Mouse (Mus musculus) kidney, postnatal 14 days (tissue): ENCODE results near the gene Chd3.

Source experiments
- DNase-seq: peaks from one replicate; pipeline ENCODE4 v3.0.0; 2022; ENCODE audit warnings: mixed read lengths

Gene Chd3

DNA sequence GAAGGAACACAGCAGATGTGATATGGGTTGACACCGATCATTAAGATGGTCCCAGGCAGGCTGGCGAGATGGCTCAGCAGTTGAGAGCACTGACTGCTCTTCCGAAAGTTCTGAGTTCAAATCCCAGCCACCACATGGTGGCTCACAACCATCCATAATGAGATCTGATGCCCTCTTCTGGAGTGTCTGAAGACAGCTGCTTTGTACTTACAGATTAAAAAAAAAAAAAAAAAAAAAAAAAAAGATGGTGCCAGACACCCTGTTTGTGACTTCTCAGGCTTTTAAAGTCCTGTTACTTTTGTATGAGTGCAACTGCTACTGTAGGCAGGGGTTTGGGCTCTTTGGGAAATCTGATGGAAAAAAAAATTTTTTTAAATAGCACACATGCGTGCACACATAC, 19.5 kb upstream of the Chd3 start:
- no peak for DNase-seq

DNA sequence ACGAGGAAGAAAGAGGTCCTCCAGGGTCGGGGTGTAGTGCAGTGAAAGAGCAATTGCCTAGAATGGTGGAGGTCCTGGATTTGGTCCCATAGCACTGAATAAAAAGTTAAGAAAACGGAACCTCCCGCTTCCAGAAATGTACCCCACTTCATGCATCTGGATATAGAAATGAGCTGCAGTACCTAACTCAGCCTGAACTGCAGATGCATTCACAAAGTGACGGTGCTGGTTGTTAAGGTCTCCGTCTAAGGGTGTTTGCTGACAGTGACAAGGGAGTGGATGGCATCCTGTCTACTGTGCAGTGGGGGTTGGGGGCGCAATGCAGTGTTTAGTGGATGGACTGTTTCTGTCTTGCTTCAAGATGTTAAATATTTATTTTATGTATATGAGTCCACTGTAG, 17.6 kb upstream of the Chd3 start:
- DNase-seq: no peak

DNA sequence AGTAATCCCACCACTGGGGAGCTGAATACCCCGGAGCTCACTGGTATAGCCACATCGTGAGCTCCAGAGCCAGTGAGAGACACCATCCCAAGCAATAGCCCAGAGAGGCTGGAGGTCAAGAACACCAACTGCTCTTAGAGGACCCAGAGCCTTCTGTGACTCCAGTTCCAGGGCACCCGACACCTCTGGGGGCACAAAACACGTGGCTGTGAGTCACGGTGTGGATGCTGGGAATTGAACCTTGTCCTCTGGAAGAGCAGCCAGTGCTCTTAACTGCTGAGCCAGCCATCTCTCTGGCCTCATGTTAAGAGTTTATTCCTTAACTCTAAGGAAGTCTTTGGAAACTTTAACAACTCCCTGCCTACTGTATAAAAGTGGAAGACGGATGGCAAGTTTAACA, 15.8 kb upstream of the Chd3 start:
- peak; percentile 83 for DNase-seq

DNA sequence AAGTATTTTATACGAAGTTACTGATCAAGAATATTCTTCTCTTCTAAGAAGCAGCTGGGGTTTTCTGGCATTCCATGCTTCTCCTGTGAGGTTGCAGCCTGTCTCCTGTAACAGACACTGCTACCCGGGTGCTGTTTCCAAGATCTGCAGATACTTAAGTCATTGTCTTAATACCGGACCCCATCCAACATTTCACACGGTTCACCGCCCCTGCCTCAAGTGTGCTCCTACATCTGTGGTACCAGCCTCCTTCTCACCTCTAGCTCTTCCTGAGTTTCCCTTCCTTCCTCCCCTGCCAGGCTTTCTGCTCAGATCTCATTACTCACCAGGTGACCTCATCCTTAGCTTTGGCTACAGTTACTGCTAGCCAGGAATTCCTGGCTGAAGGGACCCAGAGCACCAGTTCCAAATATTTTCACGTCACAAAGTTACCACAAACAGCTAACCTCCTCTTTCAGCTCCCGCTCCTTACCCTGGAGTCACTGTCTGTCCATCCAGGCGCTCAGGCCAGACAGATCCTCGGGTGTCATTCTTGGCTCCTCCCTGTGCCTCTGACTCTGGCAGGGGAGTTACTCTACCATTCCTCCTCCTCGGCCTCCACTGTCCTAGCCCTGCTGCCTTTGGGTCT, 13.4 kb upstream of the Chd3 start:
- DNase-seq: no peak

DNA sequence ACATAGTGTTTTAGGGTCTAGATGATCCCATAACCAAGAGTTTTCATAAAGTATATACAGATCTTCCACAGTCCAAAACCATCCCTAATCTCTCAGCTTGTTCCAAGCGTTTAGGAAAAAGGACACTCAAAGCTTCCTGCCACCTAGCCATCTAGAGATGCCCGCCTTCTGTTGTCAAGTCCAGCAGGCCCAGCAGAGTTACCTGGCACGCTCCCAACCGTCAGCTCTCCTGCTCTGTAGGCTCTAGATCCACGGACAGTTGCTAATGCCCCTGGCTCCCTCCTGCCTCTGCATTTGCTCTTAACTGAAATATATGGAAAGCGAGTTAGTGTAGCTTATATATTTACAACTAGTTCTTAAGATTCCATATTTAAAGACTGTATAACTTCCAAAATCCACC, 12.2 kb upstream of the Chd3 start:
- no peak for DNase-seq

DNA sequence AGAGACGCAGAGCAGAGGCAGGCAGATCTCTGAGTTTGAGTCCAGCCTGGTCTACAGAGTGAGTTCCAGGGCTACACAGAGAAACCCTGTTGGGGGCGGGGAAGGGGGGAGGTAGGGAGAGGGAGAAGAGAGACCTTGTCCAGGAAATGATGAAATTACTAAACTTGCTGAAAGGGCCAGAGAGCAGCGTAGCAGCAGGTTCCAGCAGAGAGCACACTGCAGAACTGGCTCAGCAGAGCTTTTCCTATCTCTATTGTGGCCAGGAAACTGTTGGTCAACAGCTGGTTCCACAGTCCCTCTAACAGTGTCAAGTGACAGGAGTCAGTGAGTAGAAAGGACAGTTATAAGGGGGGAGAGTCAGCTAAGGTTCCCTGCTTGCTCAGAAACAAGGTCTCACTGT, 10.4 kb upstream of the Chd3 start:
- no peak for DNase-seq

DNA sequence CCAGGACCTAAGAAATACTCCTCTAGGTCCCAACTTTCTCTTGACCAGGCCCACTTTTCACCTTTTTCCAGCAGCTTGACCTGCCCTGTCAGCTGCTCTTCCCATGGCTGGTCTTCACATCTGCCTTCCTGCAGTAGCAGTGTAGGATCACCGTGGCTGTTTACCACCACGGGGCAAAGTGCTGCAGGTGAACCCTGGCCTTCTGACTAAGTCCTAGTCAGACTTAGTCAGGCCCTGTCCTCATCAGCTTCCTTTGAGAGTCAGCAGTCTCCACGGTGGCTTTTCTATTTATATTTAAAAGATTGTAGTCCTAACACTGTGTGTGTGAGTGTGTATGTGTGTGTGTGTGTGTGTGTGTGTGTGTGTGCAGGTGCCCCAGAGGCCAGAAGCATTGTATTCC, 8.6 kb upstream of the Chd3 start:
- peak; percentile 74 for DNase-seq

DNA sequence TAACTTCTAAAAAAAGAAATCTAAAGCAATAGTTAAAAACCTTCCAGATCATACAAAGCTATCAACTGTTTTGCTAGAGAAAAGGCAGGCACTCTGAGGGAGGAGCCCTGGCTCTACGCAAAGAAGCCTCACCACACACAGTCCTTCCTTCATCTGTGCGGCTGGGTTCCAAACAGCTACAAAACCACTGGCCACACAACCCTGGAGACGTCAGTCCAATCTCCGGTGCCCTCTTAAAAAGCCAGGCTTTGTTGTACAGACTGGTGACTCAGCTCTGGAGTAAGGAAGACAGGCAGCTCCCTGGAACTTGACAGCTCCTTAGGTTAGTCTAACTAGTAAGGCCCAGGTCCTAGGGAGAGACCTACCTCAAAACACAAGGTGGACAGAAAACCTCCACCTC, 6.4 kb upstream of the Chd3 start:
- no peak for DNase-seq

DNA sequence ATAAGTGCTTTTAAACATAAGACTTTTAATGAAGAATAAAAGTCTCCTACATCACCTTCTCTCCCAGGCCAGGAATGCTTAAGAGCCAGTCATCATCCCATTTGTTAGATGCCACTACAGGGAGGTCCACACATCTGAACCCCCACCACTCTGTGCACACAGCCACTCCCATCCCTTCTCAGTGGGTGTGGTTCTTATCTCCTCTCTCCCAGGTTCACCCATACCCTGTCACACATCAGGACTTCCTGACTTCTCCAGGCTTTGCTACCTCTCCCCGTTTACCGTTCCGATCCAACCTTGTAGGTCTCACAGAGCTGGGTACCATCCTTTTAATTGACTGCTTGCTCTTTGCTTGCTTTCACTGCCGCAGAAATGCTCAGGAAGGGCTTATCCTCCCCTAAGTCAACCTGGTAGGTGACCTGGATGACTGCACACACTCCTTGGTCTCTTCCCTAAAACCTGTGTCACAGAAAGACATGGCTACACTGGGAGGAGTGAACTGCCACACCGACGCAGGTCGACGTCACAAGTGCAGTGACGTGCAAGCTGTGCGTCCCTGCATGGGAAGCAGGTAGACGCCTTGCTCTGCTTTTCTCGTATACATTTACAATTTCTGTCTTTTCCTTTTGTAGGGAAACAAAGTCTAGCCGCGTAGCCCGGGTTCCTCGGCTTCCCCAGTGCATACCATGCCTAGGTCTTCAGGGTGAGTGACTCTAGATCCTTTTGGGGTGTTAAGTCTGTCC, 4.2 kb upstream of the Chd3 start:
- no peak for DNase-seq

DNA sequence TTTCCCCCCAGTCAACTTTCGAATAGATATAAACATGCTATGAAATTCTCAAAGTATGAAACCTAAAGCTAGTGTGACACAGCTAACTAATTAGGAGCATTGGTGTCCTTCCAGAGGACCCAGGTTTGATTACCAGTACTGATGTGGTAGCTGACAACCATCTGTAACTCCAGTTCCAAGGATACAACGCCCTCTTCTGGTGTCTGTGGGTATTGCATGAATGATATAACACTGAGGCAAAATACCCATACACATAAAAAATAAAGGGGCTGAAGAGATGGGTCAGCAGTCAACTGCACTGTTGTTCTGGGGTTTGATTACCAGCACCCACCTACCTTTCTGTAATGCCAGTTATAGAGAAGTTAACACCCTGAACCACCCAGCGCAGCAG, 3.6 kb upstream of the Chd3 start:
- no peak for DNase-seq

DNA sequence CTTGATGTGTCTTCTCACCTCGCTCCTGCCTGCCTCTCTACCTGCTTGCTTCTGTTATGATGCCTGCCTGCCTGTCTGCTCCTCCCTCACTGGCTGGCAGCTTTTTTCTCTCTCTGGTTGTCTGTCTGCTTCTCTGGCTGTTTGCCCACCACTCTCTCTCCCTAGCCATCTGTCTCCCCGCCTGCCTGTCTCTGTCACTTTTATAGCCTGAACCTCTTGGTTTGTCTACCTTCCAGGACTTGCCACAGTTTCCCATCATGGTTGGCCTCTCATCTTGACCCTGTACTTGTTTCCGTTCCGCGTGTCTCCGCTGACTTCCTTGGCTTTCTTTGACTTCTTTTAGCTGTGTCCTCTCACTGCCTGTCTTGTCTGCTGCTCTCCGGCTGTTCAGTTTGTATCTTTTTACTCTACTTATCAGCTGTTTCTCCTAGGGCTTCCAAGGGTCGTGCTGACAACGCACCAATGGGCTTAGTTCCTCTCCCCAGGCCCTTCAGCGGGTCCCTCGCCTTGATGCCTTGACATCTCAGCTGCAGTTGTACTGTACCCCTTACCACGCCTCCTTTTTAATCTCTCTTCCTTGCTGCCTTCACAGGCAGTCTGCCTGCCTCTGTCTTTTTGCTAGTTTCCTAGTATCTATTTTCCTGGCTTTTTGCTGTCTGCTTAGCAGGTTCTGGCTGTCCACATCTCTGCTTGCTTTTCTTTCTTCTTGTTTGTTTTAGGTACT, 3.0 kb upstream of the Chd3 start:
- peak; percentile 47 for DNase-seq

DNA sequence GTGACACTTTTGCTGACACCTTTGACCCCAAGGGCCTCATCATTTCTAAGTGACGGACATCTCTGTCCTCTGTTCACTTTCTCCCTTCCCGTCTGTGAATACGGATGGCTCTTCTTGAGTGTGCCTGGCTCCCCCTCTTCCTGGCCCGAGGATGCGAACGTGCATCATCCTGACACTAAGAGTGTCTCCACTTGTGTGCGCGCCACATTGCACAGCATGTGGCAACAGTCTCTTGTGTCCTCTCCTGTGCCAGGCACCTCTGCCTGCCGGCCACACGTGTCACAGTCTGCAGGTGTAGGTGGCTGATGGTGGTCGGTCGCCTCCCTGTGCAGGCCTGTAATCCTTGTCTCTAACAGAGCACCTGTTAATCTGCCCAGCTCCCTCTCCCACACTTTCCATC, 2.4 kb upstream of the Chd3 start:
- DNase-seq: no peak

DNA sequence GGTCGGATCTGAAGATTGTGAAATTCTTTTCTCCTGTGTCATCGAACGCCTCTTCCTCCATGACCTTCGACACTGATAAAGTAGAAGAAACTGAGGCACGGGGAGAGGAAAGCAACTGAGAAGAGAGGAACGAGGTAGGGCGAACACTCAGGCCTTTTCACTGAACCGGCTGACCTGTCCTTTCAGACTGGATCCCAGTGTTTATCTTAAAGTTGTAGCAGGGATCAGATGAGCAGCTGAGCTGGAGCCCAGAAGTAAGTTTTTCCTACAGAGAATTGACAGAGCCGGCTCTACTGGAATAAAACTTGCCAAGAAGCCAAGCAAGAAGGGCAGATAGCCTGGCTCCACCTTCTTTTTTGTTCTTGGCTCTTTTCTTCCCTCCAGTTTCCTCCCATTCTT, 1.6 kb upstream of the Chd3 start:
- DNase-seq: no peak

DNA sequence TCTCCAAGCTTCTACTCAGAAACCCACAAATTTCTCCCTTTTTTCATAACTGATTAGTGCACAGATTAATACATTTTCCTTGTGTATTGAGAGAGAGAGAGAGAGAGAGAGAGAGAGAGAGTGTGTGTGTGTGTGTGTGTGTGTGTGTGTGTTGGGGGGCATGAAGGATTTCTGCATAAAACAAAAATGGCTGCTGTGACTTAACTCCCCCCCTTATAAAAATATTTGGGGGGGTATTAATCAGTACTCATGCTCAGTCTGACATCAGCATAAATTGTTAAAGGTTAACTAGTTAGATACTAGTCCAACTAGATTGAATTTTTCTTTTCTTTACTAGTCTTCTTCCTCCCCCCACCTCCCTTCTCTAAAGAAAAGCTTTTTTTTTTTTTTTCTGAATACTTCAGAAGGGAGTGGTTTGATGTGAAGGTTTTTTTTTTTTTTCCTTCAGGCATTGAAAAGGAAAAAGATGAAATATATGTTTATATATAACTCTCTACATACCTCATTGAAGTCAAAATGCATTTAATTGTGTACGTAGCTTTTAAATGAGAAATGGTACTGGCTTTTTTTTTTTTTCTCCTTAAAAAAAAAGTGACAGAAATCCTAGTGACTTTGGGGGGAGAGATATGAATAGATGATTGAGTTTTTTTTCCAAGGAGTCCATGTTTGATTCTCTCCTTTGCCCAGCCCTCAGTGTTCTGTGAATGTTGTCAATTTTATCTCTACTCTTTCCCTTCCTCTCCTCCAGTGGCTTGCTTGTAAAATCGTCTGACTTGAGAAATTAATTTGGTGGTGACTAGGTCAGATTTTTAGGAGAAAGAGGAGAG, 997 bp upstream of the Chd3 start:
- DNase-seq: no peak

DNA sequence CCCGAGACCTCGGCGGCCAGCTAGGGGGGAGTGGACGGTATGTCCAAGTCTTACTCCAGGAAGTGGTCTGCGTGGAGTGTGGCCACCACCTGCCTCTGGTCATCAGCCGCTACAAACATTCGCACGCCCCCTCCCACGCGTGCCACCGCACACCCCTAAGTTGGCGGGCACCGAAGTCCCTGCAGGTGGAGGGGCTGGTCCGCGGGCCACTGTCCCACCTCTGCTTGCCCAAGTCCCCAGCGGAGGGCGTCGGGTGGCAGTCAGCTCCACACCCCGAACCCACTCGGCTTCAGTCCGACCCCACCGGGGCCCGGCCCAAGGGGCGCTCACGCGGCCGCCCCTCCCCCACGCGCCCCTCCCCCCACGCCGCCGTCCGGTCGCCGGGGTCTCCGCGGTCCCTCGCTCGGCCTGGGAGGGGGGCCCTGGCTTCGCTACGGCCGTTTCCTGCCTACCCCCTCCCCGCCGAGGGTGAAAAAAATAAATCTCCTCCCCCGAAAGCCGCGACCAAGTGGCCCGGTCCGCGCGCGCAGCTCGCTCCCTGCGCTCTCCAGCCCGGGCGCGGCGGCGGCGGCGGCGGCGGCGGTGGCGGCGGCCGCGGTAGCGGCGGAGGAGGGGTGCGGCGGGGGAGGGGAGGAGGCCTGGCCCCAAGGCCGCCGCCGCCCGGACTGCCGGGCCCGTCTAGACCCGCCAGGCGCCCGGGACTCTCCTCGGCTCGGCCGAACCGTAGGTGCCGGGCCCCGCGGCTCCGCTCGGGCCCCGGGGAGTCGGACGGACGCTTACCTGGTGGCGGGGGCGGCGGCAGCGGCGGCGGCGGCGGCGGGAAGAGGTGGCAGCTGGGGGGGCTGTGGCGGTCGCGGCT, 621 bp downstream of the Chd3 start:
- peak; percentile 74 for DNase-seq

DNA sequence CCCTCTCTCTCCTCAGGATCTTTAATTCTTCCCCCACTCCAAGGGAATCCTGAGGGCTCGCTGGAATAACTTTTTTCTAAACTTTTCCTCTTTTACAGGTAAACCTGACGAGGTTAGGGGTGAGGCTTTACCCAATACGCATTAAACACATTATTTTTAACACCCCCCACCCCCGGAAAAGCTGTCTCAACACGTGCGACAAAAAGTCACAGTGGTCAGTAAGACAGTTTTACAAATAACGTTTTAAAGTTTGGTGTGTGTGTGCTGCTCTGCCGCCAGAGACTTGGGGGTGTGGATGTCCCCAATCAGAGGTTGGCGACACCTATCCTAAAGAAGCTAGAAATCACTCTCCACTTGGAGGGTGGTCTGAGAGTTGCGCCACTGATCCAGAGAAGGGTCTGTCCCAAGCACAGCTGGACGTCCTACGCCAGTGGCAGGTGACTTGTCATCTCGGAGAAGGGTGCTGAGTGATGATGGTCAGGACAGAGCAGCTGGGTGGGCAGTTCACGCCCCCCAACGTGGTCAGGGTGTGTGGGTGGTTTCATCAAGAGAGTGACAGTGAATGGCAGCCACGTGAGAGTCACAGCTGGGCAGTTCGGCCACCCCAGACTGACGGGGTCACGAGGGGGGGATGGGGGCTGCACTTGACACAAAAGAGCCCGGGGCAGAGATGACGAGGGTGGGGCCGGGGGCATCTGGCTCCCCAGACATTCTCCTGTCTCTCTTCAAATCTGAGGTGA, 1.4 kb downstream of the Chd3 start:
- DNase-seq: no peak

DNA sequence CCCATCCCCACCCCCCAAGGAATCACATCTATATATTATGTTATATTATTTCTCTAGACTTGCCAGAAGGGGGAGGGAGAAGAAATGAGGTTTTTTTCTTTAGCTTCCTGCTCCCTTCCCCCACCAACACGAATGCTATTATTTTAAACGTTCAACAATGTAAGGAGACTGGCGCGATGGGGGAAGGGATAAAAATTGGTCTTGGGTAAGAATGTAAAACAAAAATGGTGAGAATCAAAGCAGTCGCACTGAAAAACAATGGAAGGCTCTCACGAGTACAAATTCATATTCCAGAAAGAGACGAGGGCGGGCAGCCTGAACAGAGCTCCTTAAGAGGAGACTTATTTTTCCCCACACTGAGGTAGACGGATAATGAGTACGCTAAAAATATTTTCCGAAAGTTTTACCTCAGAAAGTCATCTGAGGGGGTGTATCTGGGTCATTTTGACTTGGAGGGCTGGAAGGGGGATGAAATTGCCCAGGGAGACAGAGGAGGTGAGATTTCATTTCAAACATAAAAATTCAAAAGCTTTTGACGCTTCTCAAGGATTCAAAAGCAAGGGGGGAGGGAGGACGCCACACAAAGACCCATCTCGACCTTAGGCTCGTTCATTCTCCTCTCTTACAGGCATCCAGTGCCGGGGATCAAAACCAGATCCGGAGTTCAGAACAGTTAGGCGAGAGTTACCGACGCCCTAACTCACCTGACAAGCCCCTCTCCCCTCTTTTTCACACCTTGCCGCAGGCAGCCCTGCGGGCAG, 2.2 kb downstream of the Chd3 start:
- peak; percentile 30 for DNase-seq

DNA sequence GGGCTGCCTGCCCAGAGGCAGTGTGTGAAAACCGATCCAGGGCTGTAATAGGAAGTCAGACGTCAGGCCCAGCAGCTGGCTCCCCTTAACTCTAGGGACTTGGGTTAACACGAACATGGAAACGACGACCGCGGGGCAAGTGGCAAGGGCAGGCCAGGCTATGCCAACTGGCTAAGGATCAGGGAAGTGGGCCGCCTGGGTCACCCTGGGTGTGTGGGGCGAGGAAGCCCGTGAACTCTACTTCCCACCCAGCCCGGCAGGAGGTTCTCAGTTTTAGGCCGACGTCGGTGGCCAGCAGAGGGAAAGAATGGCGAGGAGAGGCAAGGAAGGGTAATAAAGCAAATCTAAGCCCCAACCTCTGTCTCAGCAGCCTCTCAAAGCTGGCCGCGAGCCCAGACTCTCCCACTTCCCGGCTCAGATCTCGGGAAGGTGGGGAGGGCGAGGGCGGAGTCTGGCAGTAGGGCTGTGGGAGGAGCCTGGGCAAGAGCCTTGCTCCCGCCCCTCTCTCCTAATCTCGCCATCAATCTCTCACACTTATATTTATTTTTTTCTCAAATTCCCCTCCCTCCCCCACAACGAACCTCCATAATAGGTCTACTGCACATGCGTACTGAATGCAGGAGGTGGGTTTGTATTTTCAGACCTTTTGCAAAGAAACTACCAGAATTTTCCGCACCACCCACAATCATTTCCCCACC, 2.9 kb downstream of the Chd3 start:
- peak; percentile 99 for DNase-seq

DNA sequence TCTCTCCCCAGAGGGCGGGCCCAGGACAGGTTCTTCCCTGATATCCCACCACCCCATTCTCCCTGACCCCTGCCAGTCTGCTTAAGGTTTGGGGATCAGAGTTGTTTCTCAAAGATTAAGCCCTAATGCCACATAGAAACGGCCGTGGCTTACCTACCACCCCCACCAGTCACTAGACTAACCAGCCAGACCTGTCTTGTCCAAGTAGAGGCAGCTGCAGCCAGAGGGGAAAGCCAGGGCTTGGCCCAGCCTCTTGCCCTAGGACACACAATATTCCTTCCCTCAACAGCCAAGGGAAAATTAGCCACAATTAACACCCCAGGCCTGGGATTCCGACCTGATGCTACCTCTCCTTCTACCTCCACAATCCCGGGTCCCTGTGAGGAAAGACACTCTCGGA, 3.5 kb downstream of the Chd3 start:
- no peak for DNase-seq

DNA sequence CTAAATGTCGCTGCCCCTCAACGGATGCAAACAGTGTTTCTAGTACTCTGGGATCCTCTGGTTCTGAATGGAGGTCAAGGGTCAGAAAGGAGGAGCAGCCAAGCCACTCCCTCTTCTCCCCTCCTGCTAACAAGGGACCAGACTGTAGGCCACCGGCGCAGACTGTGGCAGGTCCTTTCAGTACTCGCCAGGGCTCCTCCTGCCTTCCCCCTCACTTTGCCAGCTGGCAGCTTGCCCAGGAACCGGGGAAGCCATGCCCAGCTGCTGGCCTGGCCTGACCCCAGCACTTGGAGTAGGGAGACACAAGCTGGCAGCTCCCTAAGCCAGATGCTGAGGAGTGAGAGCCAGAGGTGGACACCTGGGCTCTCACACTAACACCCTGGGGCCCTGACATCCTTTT, 4.3 kb downstream of the Chd3 start:
- peak; percentile 96 for DNase-seq
